Mouse (Mus musculus) left cerebral cortex, adult 18-20 months (tissue): ENCODE results near the gene Ticam1. TPM values are rescaled to one million over a fixed set of nuclear protein-coding genes. Genes with fewer than 3 reads are reported as not detected.
"Not testable (repeated sequence)": the region's sequence is repeated elsewhere in the genome, so short reads cannot be mapped to it uniquely, and the experiment has no call there.

ENCODE experiments used
- DNase-seq, 2 experiments: peaks; one replicate each; pipeline ENCODE4 v3.0.0; 2021 to 2022; ENCODE audit warnings: low spot score in 2 of 2, mixed read lengths in 1 of 2
- total RNA-seq, 2 experiments: library from RNA; stranded (reverse); gene quantifications; 2 replicates each; pipeline ENCODE4 v1.2.3; 2021

The Ticam1 gene
- total RNA-seq, 2 experiments from 2014 or later: 5.2 to 7.6 TPM

DNA sequence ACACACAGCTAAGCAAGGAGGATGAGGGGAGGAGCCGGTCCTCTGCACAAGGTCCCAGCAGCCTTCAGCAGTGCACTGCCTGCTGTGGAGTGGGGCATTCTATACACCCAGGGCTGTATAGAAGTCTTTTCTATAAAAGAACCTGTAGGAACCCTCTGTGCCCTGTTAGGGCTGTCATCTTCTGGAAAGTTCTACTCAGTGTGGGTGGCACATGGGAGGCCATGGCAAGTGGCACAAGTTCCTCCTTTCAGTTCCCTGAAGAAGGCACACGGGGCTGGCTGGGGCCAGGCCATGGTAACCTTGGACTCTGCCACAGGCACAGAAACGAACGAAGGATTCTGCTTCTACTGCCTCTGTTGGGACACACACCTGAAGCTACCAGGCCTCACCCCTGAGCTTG, 11.6 kb downstream of the Ticam1 start:
- no peak for DNase-seq

DNA sequence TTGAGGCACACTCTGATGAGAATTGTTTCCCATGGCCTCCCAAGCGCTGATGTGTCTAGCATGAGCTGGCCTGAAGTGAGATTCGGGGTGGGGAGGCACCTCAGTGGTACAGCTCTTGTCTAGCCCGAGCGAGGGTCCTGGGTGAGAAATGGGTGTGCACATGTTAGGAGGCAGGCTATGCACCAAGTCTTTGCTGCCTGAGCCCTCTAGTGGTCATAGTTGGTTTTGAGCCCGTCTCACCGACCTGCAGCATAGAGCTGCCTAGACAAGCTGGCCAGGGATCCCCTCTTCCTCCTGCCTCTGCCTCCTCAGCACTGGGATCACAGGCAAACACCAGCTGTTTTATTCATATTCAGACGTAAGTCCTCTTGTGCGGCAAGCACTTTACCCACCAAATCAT, 12.6 kb downstream of the Ticam1 start:
- peak; percentile 78 to 83 for DNase-seq

DNA sequence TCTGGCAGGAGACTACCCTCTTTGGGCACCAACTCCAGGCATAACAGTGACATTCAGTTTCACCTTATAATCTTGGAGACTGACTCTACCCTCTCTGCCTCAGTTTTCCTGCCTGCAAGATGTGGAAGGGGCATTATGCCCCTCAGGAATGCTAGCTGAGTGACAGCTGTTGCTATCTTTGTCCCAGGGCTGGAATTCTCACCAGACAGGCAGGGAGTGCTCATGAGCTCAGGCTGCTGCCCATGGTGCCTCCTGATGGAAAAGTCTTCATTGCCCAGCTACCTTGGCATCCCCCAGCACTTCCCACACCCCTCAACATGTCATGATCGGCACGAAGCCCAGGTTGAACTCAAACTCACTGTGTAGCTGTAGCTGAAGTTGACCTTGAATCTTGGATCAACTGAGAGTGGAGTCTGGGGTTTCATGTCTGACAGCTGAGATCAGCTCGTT, 13.9 kb downstream of the Ticam1 start:
- DNase-seq: no peak

DNA sequence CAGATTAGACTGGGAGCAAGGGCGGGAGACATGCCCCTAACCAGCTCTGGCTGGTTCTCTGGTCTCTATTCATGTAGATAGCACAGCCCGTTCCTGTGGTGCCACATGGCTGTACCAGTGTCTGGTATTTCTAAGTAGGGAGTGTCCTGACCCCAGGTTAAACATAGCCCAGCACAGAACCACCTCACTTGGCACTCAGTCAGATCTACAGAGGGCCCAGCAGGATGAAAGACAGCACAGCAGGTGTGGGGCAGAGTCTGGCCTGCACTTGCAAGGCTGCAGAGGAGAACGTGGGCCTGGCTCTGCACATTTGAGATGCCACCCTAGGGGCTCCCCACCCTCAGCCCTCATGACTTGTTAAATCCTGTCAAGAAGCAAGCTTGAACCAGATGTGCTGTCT, 15.4 kb downstream of the Ticam1 start:
- no peak for DNase-seq

DNA sequence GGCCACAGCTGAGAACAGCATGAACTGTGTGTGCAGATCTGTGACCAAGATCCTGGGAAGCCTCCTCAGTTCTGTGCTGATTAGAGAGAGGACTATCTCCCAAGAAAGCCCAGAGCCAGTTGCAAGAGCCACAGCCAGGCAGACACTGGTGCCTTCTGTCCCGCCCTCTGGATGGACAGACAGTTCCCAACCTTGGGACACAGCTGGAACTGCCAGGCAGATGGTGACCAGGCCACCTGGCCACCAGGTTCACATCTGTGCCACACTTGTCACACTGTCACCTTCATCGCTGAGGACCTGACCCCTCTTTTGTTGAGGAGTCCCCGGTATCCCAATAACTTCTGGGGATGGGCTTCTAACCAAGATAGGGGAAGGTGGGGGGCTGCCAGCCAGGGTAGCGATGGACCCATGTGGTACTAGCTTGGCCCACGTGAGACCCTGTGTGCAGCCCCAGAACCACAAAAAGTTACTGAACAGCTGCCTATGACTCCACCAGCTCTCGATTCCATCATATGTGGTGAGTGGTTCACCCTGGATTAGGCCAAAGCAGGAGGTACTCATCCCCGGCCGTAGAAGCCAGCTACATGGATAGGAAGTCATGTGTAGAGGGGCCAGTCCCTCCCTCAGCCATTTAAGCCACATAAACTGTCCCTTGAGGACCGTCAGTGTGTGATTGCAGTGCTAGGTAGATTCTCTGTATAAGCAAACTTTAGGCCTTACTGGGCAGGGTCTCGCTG, 17.1 kb downstream of the Ticam1 start:
- DNase-seq: no peak

DNA sequence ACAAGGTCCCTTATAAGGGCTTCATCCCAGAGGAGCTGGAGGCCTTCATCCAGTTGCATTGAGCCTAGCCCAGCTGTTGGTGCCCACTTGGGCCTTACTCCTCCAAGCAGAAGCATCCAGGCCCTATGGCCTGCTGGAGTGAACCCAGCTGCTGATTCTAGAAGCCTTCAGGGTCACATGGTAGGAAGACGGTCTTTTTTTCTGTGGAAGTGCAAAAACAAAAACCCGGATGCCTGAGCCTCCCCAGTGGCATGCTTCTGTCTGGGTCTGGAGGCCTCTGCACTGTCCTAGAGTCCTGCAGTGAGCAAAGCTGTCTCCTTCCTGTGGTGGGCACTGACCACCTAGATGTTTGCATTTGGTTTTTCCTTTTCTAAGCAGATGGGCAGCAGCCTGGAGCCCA, 17.8 kb downstream of the Ticam1 start:
- DNase-seq: not testable (repeated sequence)

DNA sequence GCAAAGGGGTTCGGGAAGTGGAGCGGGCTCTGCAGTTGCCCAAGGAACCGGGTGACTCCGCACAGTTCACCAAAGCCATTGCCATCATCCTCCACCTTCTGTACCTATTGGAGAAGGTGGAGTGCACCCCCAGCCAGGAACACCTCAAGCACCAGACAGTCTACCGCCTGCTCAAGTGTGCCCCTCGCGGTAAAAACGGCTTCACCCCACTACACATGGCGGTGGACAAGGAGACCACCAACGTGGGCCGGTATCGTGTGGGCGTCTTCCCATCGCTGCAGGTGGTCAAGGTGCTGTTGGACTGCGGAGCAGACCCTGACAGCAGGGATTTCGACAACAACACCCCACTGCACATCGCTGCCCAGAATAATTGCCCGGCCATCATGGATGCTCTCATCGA, 18.3 kb downstream of the Ticam1 start:
- not testable (repeated sequence) for DNase-seq

DNA sequence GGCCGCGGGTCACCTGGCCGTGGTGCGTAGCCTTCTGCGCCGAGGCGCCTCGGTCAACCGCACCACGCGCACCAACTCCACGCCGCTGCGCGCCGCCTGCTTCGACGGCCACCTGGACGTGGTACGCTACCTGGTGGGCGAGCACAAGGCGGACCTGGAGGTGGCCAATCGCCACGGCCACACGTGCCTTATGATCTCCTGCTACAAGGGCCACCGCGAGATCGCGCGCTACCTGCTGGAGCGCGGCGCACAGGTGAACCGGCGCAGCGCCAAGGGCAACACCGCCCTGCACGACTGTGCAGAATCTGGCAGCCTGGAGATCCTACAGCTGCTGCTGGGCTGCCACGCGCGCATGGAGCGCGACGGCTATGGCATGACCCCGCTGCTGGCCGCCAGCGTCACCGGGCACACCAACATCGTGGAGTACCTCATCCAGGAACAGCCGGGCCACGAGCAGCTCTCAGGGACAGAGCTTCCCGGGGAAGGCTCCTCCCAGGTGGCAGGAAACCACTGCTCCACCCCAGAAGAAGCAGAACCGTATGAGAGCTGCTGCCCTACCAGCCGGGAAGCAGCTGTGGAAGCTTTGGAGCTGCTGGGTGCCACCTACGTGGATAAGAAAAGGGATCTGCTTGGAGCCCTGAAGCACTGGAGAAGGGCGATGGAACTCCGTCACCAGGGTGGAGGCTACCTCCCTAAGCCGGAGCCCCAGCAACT, 19.2 kb downstream of the Ticam1 start:
- no peak for DNase-seq

DNA sequence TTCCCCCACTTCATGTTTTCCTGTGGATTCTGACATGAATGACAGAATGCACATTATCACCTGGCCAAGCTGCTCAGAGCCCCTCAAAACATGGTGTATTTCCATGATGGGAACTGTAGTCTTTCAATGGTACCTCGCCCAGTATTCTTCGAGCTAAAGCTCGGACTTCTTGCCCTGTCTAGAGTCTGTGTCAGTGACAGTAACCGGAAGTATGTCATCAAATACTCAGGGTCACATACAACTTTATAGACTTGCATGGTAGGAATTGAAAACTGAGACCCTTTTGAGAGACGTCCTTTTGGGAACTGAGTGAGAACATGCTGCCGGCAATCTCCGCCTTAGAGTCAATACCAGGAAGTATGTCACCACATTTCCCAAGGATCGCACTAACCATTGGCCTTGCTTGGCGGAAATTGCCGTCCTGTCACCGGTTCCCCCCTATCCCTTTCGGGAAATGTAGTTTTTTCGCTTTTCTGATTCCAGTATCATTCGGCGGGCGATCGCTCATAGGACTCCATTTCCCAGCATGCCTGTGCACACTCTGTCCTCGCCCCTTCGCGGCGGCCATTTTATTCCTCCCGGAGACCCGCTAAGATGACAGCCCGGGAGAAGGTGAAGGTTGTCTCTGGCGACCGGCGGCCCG, 20.2 kb downstream of the Ticam1 start, which contains the start of gene Fem1a:
TSS of gene Fem1a (plus strand) at position 572 of the 643 bp plus-strand sequence.
- peak; percentile 88 to 95 for DNase-seq

DNA sequence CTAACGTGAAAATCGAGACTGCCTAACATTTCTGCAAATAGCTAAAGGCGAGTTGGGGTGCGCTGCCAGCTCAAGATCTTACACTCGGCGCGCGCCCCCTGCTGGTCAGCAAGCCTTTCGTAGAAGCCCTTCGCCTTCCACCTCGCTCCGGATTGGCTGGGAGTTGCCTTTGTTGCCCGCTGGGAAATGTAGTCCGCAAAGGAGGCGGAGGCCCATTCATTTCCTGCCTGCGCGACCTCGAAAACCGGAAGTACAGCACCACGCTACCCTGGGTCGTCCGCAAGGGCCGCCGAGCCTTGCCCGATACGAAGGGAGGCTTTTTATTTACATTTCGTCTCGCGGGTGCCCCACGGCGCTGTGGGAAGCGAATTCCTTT, 20.7 kb downstream of the Ticam1 start:
- DNase-seq: peak; percentile 100

DNA sequence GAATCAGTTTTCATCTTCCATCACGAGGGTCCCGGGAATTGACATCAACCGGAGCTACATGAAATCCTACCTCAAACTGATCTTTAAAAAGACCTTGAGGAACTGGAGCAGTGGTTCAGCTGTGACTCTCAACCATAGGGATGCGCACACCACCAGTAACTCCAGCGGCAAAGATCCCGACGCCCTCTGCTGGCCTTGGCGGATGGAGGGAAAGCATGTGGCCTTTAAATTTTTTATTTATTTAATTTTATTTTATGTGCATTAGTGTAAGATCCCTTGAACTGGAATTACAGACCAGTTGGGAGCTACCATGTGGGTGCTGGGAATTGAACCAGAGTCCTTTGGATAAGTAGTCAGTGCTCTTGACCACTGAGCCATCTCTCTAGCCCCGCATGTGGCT, 21.2 kb downstream of the Ticam1 start:
- peak; percentile 59 to 64 for DNase-seq

DNA sequence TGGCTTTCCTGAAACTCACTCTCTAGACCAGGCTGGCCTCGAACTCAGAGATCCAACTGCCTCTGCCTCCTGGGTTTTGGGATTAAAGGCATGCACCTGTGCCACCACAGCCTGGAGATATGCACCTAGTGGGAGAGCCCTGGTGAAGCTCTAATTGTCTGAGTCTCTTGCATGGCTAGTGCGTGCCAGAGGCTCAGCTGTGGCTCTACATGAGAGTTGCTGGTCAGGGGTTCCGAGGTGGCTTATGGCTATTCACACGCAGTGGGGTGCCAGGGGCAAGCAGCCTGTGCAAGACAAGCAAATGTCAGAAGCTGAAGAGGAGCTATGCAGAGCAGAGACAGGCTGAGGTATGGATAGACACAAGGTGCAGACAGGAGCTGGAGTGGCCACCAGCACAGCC, 21.9 kb downstream of the Ticam1 start:
- DNase-seq: no peak

DNA sequence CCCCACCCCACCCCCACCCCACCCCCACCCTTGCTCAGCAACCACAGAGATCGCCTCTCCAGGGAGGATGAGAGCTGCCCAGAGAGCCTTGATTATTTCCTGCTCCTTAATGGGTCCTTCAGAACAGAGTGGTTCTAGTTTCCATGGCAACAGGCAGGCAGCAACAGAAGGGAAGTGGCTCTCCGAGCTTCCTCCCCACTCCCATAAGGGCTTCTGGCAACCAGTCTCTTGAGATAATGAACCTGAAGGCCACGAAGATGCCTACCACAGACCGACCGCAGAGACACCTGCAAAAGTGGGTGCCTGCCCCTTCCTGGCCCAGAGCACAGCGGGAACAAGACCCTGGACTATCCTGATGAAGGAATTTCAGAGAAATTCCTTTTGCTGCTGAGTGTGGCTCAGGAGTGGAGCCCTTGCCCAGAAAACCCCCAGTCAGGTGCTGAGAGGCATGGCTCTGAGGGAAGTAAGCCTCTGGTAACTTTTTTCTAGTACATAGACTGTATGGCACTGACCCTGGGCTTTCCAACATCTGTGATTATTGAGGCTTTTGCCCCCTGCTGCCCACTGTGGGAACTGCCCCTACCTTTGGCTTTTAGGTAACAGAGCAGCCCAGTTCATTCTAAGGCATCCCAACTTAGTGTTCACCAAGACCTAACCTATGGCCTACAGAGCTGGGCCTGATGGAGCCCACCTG, 25.3 kb downstream of the Ticam1 start:
- peak; percentile 53 to 70 for DNase-seq

DNA sequence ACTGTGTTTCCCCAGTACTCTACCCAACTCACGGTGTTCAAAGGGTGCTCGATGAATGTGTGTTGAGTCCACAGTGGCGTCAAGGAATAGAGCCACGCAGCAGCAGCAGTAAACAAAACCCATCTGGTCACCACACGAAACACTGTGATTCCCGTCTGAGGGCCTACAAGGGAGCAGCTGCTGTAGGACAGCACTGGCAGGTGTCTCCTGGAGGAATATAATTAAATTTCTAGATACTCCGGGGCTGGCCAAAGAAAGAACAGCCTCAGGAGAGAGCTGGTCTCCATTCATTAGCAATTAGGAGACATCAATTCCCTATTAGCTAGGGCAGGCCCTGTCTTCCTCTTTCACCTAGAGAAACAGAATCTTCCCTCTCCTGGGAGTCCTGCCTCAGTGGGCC, 31.0 kb downstream of the Ticam1 start:
- DNase-seq: no peak

DNA sequence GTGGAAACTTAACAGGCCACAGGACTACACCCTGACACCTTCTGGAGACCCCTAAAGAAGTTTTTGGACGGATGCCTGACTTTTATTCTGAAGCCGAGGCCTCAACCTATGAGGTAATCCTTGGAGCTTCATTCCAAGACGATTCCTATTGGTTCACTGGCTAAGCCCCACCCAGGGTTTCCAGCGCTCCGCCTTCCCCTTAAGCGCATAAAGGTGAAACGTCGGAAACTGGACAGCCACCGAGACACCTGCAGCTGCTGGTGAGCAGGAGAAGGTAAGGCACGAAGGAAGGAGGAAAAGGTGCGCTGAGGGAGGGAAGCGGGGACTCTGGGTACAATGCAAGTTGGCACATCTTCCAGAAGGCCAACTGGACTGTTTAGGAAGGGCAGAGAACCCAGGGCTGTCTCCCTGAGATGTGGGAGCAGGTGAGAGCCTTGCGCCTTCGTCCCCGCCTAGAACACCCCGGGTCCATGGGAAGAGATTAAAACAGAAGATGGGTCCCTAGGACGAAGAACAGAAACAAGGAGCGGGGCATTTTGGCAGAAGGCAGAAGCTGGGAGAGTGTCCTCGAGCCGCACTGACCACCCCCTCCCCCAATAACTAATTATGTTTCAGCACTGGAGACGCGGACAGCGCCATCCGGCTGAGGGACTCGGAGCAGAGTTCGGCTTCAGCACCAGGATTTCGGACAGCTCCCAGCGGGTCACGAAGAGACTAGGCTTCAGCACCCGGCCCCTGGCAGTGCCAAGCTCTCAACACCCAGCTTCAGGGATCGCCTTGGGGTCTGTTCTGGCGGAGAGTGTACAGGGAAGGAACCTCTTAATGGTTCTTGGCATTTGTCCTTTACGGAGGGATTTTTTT, 34.8 kb downstream of the Ticam1 start:
- DNase-seq: peak; percentile 70 to 74

DNA sequence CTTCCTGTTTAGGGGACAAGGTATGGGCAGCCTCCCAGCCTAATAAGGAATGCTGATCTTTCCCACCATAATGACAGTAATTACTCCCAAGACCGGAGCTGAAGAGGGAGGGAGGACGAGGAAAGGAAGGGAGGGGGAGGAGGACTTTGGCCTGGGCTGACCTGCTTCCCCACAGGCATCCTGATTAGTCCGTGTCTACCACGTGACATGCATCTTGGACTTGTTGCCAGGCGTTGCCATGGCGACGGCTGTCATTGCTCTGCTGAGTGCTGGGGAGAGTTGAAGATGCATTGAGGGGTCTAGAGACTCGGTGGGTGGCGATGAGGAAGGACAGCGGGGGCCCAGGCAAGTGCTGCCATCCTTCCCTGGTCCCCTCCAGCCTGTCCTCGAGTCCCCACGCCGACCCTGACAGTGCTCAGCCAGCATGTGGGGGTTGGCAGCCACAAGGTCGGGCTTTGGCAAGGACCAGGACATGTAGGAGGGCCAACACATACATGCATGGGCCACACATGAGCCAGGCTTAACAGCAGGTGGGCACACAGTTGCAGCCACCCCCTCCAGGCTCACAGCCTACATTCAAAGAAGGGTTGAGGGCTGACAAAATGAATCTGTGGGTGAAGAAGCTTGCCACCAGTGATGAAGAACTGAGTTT, 42.6 kb downstream of the Ticam1 start:
- peak; percentile 74 to 87 for DNase-seq

DNA sequence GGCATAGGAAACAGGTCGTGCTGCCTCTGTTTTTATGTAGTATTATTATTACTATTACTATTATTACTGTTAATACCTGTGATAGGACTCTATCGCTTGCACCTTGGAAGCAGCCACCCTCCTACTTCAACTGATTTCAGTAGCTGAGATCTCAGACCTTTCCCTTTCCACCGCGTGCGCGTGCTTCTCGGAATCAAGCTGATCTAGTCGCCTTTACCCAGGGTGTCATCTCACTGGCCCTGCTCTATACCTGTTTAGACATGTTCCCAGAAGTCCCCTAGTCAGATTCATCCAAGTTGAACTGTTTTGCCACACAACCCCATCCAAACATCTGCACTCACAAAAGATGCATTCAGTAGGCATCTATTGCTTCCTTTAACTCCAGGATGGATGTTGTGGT, 43.2 kb downstream of the Ticam1 start:
- no peak for DNase-seq

DNA sequence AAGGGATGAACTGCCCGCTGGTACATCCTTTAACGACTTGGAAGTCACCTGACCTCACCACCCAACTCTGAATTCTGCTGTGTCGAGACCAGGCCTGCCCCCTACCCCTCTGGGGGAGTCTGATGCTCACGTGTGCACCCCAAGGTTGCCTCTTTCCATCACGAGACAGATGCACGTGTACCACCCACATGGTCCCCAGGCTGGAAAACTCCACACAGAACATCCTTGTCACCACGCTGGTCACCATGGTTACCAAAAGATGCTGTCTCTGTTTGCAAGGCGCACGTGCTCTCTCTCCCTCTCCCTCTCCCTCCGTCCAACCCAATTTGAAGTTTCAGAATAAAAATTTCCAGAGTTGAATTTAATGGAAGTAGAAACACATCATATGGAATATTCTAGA, 46.6 kb downstream of the Ticam1 start:
- peak; percentile 71 to 79 for DNase-seq

DNA sequence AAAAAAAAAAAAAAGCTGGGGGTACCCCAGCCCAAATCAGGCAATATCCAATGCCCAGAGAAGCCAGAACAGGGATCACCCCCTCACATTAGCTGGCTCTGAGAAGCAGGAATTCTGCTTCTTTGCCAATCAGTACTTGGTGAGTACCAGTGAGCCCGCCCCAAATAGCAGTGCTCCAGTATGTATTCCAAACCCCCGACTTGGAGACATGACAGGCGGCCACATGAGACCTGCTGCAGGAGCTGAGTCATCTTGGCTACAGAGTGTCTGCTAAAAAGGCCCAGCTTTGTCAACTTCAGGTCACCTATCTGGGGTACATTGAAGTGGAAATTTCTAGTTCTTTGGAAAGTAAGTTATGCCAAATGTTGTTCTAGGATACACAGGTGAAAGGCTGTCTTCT, 50.0 kb downstream of the Ticam1 start:
- no peak for DNase-seq

DNA sequence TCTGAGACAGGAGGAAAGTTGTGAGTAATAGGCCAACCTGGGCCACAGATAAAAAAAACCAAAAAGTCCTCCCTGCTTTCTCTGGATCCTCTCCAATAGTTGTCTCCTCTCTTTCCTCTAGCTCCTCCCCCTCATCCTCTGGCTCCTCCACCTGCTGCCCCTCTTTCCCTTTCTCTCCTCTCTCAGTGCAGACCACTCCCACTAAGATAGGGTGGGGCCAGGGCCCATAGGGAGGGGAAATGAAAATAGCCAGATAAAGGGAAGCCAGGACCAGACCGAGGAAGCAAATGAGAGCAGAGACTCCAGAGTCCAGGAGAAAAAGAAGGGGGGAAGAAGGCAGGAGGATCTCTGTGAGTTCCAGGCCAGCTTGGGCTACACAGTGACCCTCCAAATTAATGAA, 51.7 kb downstream of the Ticam1 start:
- no peak for DNase-seq
